ENCODE assay signal across 8 mouse cellular contexts in the genomic region with DNA sequence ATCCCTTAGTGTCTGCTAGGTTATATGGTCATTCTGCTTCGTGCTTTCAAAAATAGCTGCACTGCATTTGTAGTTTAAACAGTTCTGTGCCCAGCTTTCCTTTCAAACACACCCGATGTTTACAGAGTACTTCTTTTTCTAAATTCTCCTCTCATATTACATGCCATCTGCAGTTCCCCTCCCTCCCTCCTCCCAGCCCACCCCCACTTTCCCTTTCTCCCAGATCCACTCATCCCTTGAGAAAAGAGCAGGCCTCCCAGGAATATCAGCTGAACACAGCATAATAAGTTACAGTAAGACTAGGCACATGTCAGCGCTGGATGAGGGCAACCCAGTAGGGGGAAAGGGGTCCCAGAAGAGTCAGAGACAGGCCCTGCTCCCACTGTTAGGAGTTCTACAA. TPM values are rescaled to one million over a fixed set of nuclear protein-coding genes. Genes with fewer than 3 reads are reported as not detected.
DNase-seq lines count a peak whose midpoint lies in the region; ATAC-seq lines count a peak whose summit lies in the region.
"Had no signal": no experiment of that assay in that cellular context is flagged by ENCODE, and none has a peak within 500 bp of the region (broad histone marks: within the 10 kb centered on the region; RNA-seq: fewer than 3 reads in every experiment).

No protein-coding gene starts in this region.

- WGBS in forebrain, embryonic 12.5 days = 83% methylated on average over 3 of the region's 3 CpGs
- 94% methylated on average over 3 of the region's 3 CpGs for WGBS in limb, embryonic 12.5 days

- no peak for DNase-seq in layer of hippocampus, postnatal 25 days (ENCODE audit: extremely low spot score in 1 of 2, low spot score in 1 of 2)
- no peak for DNase-seq in urinary bladder, adult 2 months (ENCODE audit: low spot score)
- DNase-seq: kidney, adult 8-10 months had no signal

- H3K4me1 ChIP-seq in megakaryocyte, embryonic 14.5 days = peaks cover 30% of the 10 kb centered on the region
- H3K4me1 ChIP-seq in forebrain, embryonic 12.5 days = peaks cover 18% of the 10 kb centered on the region
- peaks cover 12% of the 10 kb centered on the region for H3K4me1 ChIP-seq in limb, embryonic 12.5 days (replicated peaks)

- peak overlapping the region; percentile 94 for H3K4me3 ChIP-seq in megakaryocyte, embryonic 14.5 days (replicated peaks)
- H3K4me3 ChIP-seq in forebrain, embryonic 12.5 days (replicated peaks) = peak overlapping the region; percentile 81
- H3K4me3 ChIP-seq in limb, embryonic 12.5 days (replicated peaks) = peak overlapping the region; percentile 73

- H3K27me3 ChIP-seq in megakaryocyte, embryonic 14.5 days (replicated peaks) = no peaks in the 10 kb centered on the region
- H3K27me3 ChIP-seq in forebrain, embryonic 12.5 days = no peaks in the 10 kb centered on the region
- no peaks in the 10 kb centered on the region for H3K27me3 ChIP-seq in limb, embryonic 12.5 days

- peaks cover 34% of the 10 kb centered on the region for H3K36me3 ChIP-seq in megakaryocyte, embryonic 14.5 days (replicated peaks; ENCODE audit: low read length)
- H3K36me3 ChIP-seq in forebrain, embryonic 12.5 days (replicated peaks) = peaks cover 25% of the 10 kb centered on the region
- peaks cover 29% of the 10 kb centered on the region for H3K36me3 ChIP-seq in limb, embryonic 12.5 days

- H3K9ac ChIP-seq in forebrain, embryonic 12.5 days = no peak overlapping the region
- H3K9ac ChIP-seq in limb, embryonic 12.5 days (replicated peaks) = peak overlapping the region; percentile 89; the same call in 1 of the 2 replicates

- H3K9me3 ChIP-seq in megakaryocyte, embryonic 14.5 days = no peaks in the 10 kb centered on the region
- no peaks in the 10 kb centered on the region for H3K9me3 ChIP-seq in forebrain, embryonic 12.5 days
- no peaks in the 10 kb centered on the region for H3K9me3 ChIP-seq in limb, embryonic 12.5 days

- no peak overlapping the region for H3K27ac ChIP-seq in forebrain, embryonic 12.5 days
- H3K27ac ChIP-seq in limb, embryonic 12.5 days = no peak overlapping the region

- peak overlapping the region; percentile 66 for H3K4me2 ChIP-seq in forebrain, embryonic 12.5 days
- peak overlapping the region; percentile 71 for H3K4me2 ChIP-seq in limb, embryonic 12.5 days

- ATAC-seq in megakaryocyte, adult 5-6 weeks (ENCODE audit: poor library complexity, severe bottlenecking) = no peak
- no peak for ATAC-seq in forebrain, embryonic 12.5 days (ENCODE audit: low FRiP score)
- no peak for ATAC-seq in limb, embryonic 12.5 days (ENCODE audit: insufficient number of reproducible peaks, insufficient read depth, low FRiP score, low TSS enrichment, low read depth)
- ATAC-seq in granulocyte monocyte progenitor cell, adult 5-6 weeks (replicated peaks; ENCODE audit: poor library complexity, severe bottlenecking) = no peak

RNA-seq across cellular contexts. Expression of gene Zfp386, which starts 1.7 kb away (rescaled TPM):
- polyA plus RNA-seq in megakaryocyte, embryonic 14.5 days (2012; ENCODE audit: insufficient read depth, low replicate concordance) = 0.65 TPM in 1 of 2 replicates, not detected in the other
- 54.7 and 57.5 TPM in 2 replicates for total RNA-seq in megakaryocyte, adult 5-6 weeks (2015)
- total RNA-seq in megakaryocyte, adult 5-6 weeks (2017) = 37.5 and 51.5 TPM in 2 replicates
- polyA plus RNA-seq in forebrain, embryonic 12.5 days (2016; fragmentation: Nextera tagmentation; extraction: Ambion mirVana) = 62.5 and 64.2 TPM in 2 replicates
- polyA plus RNA-seq in limb, embryonic 12.5 days (2016; fragmentation: Nextera tagmentation; extraction: Ambion mirVana) = 59.2 and 60.9 TPM in 2 replicates
- 43.7 and 51.2 TPM in 2 replicates for total RNA-seq in granulocyte monocyte progenitor cell, adult 5-6 weeks (2014; fragmentation: Nextera tagmentation)
- total RNA-seq in granulocyte monocyte progenitor cell, adult 5-6 weeks (2017) = 38.3 and 48.6 TPM in 2 replicates
- 10 to 100 TPM; 31.3 to 33.4 TPM for total RNA-seq in layer of hippocampus, postnatal 25 days (2021)
- polyA plus RNA-seq in urinary bladder, adult 2 months (2012; rRNA removed) = 27.7 and 28.1 TPM in 2 replicates

RNA-seq across cellular contexts. Expression of gene Vipr2, which starts 28.3 kb away (rescaled TPM):
- polyA plus RNA-seq in megakaryocyte, embryonic 14.5 days (2012; ENCODE audit: insufficient read depth, low replicate concordance) = 0.47 TPM in 1 of 2 replicates, not detected in the other
- 0.31 and 1.4 TPM in 2 replicates for total RNA-seq in megakaryocyte, adult 5-6 weeks (2015)
- 0.07 TPM in 1 of 2 replicates, not detected in the other for total RNA-seq in megakaryocyte, adult 5-6 weeks (2017)
- 1.8 and 2.8 TPM in 2 replicates for polyA plus RNA-seq in forebrain, embryonic 12.5 days (2016; fragmentation: Nextera tagmentation; extraction: Ambion mirVana)
- polyA plus RNA-seq in limb, embryonic 12.5 days (2016; fragmentation: Nextera tagmentation; extraction: Ambion mirVana) = 1.8 and 2.2 TPM in 2 replicates
- total RNA-seq in granulocyte monocyte progenitor cell, adult 5-6 weeks (2014; fragmentation: Nextera tagmentation) = 1.1 and 3.3 TPM in 2 replicates
- not detected in 2 replicates for total RNA-seq in granulocyte monocyte progenitor cell, adult 5-6 weeks (2017)
- total RNA-seq in layer of hippocampus, postnatal 25 days (2021) = under 1 TPM; 0.59 to 0.80 TPM
- polyA plus RNA-seq in urinary bladder, adult 2 months (2012; rRNA removed) = 0.43 and 0.65 TPM in 2 replicates

Comparison
In these comparisons a context has a peak if more than half of its experiments do, and no peak if none do; other contexts are left out.
1. RNA of gene Zfp386, which starts 1.7 kb away (polyA plus RNA-seq): 62.5 to 64.2 TPM in forebrain, embryonic 12.5 days, 59.2 to 60.9 TPM in limb, embryonic 12.5 days and 27.7 to 28.1 TPM in urinary bladder, adult 2 months; 0.65 TPM in megakaryocyte, embryonic 14.5 days; every median in the first group is over 10 times any median in the second.
2. Peak in every context shown above with its lines, with median percentiles within 50 percentile points of each other: H3K4me3 ChIP-seq.